Mouse (Mus musculus) adrenal gland, postnatal 25 days (tissue): Measurements from ENCODE around the gene Nalcn. TPM values are rescaled to one million over a fixed set of nuclear protein-coding genes. Genes with fewer than 3 reads are reported as not detected.
"Not testable (repeated sequence)": the region's sequence is repeated elsewhere in the genome, so short reads cannot be mapped to it uniquely, and the experiment has no call there.

Experiments used
- DNase-seq: peaks from one replicate; pipeline ENCODE4 v3.0.0; 2021; ENCODE audit warnings: mixed read lengths
- long read RNA-seq: library from polyadenylated mRNA; stranded (forward); transcript quantifications from one replicate; pipeline ENCODE4 v2.0.0, GENCODE M21; 2021
- total RNA-seq: library from RNA; stranded (reverse); gene quantifications from 2 replicates; pipeline ENCODE4 v1.2.3, GENCODE M21; 2021

Nalcn gene
- total RNA-seq: 3.9 and 6.4 TPM in 2 replicates
- long read RNA-seq: 0 reads

GRCm38 (mm10) chr14:123626501-123627179 lies at the start of gene Nalcn:
Gene Nalcn, minus strand, starts transcription at chr14:123627144.
- DNase-seq: peak; percentile 24

- not testable (repeated sequence) for DNase-seq
Observed at GRCm38 (mm10) chr14:123671076-123671475, 44.1 kb upstream of the Nalcn start.

GRCm38 (mm10) chr14:123664451-123664850 lies 37.5 kb upstream of the Nalcn start:
- no peak for DNase-seq

GRCm38 (mm10) chr14:123663206-123663605 lies 36.3 kb upstream of the Nalcn start:
- DNase-seq: no peak

- DNase-seq: peak; percentile 3
Observed at GRCm38 (mm10) chr14:123662386-123662785, 35.4 kb upstream of the Nalcn start.

GRCm38 (mm10) chr14:123661091-123661491 lies 34.1 kb upstream of the Nalcn start:
- DNase-seq: peak; percentile 15

GRCm38 (mm10) chr14:123659921-123660385 lies 33.0 kb upstream of the Nalcn start, which contains the start of gene Itgbl1:
Gene Itgbl1, plus strand, starts transcription at chr14:123659971.
- DNase-seq: peak; percentile 6

GRCm38 (mm10) chr14:123627180-123627562 lies 227 bp upstream of the Nalcn start:
- no peak for DNase-seq

GRCm38 (mm10) chr14:123622969-123623368 lies 4.0 kb downstream of the Nalcn start:
- DNase-seq: no peak

GRCm38 (mm10) chr14:123595265-123595664 lies 31.7 kb downstream of the Nalcn start:
- no peak for DNase-seq

- DNase-seq: no peak
Observed at GRCm38 (mm10) chr14:123587412-123587811, 39.5 kb downstream of the Nalcn start.

- no peak for DNase-seq
Observed at GRCm38 (mm10) chr14:123582433-123582832, 44.5 kb downstream of the Nalcn start.

GRCm38 (mm10) chr14:123575356-123575755 lies 51.6 kb downstream of the Nalcn start:
- peak; percentile 15 for DNase-seq

GRCm38 (mm10) chr14:123574936-123575335 lies 52.0 kb downstream of the Nalcn start:
- DNase-seq: no peak

GRCm38 (mm10) chr14:123566599-123566998 lies 60.3 kb downstream of the Nalcn start:
- no peak for DNase-seq

GRCm38 (mm10) chr14:123555533-123555932 lies 71.4 kb downstream of the Nalcn start:
- DNase-seq: no peak

- no peak for DNase-seq
Observed at GRCm38 (mm10) chr14:123554936-123555335, 72.0 kb downstream of the Nalcn start.

GRCm38 (mm10) chr14:123542362-123542761 lies 84.6 kb downstream of the Nalcn start:
- no peak for DNase-seq

GRCm38 (mm10) chr14:123535636-123536035 lies 91.3 kb downstream of the Nalcn start:
- no peak for DNase-seq

GRCm38 (mm10) chr14:123533000-123533399 lies 93.9 kb downstream of the Nalcn start:
- no peak for DNase-seq

- no peak for DNase-seq
Observed at GRCm38 (mm10) chr14:123531271-123531670, 95.7 kb downstream of the Nalcn start.

GRCm38 (mm10) chr14:123529143-123529542 lies 97.8 kb downstream of the Nalcn start:
- DNase-seq: no peak

GRCm38 (mm10) chr14:123513376-123514141 lies 113.4 kb downstream of the Nalcn start:
- DNase-seq: no peak
